Mouse (Mus musculus): ENCODE results near the gene Polg. TPM values are rescaled to one million over a fixed set of nuclear protein-coding genes. Genes with fewer than 3 reads are reported as not detected.

Polg gene
- 10 to 100 TPM; 78.9 to 83.1 TPM for total RNA-seq (2021)
- long read RNA-seq, experiment 1, full-length matches to known transcripts: 28 of 63 reads
- long read RNA-seq, experiment 1, partial matches to known transcripts: 23 of 63 reads
- long read RNA-seq, experiment 1, other reads (novel, unspliced or antisense): 12 of 63 reads
- long read RNA-seq, experiment 2, full-length matches to known transcripts: 43 of 72 reads
- long read RNA-seq, experiment 2, partial matches to known transcripts: 17 of 72 reads
- long read RNA-seq, experiment 2, other reads (novel, unspliced or antisense): 12 of 72 reads

DNA sequence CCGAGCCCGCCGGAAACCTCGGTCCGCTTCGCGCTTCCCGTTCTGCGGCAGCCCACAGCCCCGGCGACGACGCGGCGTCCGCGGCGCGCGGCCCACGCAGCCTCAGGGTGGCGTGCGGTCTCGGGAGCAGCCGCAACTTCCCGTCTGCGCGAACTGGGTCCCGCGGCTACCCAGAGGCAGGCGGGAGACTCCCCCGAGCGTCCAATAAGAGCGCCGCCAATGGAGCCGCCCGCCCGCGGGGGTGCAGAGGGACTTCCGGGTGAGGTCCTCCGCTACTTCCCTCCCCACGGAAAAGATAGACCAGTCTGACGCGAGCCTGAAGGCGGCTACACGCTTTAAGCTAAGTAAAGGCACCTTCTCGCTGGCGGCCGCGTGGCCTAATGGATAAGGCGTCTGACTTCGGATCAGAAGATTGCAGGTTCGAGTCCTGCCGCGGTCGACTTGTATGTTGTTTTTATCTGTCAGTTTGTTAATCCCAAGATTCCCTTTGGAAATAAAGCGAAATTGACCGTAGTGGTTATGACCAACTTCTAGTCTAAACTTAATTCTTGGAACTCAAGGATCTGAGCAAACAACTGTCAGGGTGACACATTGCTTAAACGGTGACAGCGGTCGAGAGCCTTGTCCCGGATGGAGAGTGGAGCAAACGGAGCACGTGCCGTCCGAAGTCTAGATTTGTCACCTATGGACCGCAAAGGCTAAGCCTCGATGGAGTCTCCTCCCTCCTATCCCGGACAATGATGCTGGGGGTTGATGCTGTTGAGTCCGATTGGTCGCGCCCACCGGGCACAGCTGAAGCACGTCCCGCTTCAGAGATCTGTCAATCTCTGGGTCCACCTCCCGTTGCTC lies at the start of gene Polg:
TSS of gene Polg (minus strand) at position 310 of the 849 bp plus-strand sequence.
- peak; percentile 100 for DNase-seq

DNA sequence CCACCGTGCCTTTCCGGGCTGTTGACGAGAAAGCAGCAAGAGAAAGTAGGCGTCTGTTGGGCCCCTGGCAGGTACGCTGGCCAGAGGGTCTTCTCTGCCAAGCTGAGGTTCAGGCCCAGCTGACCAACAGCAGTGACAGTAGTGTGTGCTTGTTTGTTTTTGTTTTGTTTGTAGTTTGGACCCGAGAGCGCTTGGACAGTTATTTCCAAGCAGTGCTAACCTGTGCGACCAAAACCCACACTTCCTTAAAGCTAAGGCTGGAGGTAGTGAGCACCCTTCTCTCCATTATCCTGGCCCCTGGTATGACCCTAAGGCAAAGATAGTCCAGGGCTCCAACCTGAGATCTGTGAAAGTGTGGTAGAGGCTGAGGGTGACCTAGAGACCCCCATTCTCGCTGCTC lies 49.7 kb upstream of the Polg start:
- no peak for DNase-seq

DNA sequence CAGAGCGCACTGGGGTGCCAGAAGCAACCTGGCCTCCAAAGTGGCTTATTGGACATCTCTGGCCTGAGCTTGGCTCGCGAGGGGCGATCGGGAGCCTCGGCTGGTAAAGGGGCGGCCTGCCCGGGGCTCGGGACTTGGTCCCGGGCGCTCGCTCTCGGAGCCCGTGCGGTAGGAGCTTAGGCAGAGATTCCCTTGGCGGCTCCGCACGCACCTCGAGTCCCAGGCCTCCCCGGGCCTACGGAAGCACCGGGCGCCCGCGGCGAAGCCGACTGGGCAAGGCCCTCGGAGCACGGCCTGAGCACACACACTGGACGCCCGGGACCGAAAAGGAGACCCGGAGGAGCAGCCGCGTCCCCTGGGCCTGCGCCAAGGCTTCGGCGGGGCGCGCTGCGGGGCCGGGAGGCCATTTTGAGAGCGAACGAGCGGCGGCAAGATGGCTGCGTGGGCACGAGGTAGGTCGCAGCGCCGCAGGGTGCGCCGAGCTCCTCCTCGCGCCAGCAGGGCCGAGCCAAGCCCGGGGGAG lies 49.1 kb upstream of the Polg start:
- peak; percentile 10 for DNase-seq

DNA sequence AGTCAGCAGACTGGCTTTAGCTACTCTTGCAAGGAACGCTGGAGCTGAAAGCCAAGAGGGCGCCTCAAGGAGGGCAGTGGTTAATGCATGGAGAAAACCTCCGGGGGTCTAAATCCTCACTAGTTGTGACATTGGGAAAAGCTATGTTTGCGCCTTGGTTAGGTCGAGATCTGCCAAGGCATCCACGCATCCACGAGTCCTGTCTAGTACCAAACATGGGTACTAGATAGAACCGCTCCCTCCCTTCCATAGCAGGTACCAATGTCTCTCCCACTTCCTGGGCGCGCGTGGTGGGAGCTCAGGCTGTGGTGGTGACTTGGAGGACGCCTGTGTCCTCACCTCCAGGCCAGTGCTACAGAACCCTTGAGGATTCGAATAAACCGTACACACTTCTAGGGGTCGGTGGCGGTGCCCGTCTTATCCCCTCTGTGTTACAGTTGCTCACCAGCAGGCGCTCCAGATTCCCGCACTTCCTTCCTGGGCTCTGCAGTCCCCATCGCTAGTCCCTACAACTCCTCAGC lies 48.3 kb upstream of the Polg start:
- DNase-seq: no peak

DNA sequence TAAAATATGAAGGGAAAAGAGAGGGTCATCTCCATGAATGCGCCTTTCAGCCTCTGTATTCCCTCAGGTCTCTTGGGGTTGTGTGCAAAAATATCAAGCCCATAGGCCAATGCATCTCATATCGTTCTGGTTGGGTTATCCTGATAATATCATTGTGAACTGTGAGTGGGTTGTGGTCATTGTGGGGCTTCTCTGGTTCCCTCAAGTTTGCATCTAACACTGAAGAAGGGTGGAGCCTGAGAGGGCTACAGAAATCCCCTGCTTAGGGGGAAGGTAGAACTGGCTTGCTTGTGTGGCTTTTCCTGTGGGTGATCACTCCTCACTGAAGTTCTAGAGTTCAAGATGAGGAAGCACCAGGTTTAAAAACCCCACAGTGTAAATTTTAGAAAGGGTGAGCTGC lies 47.3 kb upstream of the Polg start:
- no peak for DNase-seq

DNA sequence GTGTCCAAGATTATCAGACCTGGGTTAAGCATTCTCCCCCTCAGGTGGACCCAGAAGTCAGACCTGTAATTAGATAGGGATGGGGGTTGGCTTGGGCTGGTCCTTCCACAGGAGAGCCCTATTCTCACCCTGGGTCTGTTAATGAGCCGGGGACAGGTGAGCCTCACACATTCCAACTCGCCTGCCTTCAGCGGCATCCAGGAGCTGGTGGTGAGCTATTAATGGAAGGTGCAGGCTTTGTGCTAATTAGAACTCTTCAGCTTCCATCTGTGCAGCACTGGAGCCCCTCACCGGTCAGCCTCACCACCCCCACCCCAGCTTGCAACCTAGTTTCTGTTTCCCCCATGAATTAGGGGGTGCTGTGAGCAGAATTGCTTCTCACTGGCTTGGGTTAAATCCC lies 46.3 kb upstream of the Polg start:
- no peak for DNase-seq

DNA sequence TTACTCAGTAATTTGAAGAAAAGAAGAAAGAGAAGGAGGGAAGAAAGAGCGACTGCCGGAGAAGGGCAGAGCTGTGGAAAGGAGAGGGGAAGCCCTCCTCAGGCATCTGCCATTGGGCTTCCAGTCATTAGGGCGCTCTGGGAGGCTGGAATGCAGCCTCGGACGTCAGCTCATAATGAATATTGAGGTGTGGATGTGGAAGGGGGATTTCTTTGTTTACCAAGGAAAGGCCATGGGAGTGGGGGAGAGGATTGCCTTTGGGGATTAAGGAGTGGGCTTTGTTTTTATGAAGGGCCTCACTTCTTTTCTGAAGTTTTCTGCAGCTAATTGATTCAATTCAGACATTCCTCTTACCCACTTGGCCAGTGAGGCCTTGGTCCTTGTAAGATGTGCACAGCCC lies 45.5 kb upstream of the Polg start:
- no peak for DNase-seq

DNA sequence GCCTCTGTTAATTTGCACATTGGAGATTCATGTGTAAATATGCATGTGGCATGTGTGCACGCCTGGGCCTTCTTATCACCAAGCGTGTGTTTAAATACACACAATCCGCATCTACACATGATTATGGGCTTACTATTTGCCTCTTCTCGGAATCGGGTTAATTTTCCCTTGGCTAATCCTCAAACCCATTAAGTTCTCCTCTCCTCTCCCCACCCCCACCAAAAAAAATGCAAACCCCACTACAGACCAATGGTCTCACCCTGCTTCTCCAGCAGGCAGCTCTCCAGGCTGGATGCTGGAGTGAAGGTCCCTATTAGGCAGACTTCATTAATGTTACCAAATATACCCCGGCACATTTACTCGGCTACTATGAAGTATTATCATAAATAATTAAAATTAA lies 45.0 kb upstream of the Polg start:
- DNase-seq: no peak

DNA sequence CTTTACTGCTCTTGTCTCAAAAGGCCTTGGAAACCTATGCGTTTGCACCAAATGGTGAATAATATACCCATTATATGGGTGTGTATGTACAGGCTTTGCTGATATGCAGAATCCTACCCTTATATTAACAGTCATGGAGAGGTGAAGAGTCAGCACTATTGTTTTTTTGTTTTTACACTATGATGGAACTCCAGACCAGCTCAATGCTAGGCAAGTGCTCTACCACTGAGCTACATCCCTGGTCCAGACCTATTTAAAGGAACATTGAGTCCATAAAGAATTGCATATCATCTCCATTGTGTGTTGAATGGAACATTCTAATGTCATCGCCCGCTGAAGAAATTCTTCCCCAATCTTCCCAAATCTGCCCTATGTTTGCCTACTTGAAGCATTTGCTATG lies 44.5 kb upstream of the Polg start:
- DNase-seq: no peak

DNA sequence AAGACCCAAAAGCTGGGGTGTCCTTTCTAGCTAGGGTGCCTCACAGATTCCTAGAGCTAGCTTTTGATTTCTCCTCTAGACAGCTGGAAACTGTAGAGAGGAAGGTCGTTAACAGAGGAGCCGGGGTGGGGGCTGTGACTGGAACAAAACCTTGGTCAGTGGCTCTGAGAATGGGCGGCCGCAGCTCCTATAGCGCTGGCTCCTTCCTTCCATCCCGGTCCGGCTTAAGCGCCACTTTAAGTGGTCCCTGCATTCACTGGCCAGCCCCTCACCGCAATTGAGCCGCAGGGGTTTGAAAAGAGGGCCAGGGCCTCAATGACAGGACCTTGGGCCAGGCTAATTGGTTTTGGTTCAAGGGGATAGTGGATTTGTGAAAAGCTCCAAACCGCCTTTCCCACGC lies 43.5 kb upstream of the Polg start:
- DNase-seq: no peak

DNA sequence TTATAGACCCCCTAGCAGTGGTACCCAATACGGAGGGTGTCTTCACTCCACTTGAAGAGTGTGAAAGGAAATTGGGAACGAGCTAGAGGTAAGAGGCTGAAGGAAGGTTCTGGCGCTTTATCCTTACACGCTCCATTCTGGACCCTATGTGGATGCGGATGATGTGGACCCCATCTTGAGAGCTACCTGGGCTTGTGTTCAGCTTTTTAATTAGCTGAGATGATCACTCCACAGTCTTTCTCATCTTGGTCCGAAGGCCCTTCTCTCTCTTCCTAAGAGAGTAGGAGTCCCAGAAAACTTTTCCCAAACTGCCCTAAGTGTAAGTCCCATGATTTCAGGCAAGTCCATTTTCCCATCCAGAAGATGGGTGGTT lies 43.1 kb upstream of the Polg start:
- DNase-seq: no peak

DNA sequence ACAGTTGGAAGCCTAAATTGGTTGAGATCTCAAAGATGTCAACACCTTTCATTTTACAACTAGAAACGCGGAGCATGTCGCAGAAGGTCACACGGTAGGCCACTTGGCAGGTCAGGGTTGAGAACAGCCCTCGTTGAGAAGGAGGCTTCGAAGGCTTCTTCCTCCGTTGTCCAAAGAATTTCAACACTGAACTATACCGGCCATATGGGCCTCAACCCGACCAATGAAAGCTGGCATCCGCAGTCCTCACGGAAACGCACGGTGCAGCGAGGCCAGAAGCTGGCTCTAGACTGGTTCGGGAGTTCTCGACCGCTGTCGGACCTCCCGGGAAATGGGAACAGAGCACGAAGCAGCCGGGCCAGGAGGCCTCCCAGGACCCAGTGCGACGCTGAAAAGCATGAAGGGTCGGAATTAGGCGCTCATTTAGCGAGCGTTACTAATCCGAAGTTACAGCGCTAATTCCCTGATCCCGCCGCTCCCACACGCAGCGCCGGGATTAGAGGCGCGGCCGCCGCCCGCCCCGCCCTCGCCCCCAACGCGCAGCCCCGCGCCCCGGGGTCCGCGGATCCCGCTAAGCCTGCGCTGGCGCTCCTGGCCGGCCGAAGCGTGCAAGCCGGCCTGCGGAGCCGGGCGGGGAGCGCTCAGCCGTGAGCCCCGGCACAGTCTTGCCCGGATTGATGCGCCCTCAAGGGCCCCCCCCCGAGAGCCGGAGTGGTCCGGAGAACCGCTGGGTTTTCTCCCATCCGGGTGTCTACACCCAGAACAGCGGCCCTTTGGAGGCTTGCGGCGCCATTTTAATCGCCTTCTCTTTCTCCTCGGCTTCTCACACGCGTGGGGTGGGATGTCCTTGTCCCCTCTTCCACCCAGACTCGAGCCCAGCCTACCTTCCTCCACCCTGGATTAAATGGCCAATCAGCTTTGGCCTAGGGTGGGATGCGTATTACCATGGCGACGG lies 42.4 kb upstream of the Polg start:
- DNase-seq: no peak

DNA sequence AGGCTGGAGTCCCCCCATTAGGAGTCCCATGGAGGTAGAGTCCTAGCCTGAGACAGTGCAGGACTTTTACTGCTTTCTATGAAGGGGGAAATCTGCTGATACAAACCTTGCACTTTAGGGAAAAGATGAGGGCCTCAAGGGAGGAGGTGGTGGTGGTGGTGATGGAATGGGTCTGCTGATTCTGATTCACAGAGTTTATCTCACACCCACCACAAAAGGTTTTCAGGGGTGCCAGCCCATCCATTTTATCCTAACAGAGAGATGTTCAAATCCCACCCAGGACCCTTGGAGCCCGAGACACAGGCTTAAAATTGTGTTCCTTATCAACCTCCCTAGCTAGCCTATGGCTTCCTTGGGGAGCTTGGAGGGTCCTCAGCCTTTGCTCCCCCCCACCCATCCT lies 41.6 kb upstream of the Polg start:
- DNase-seq: no peak

DNA sequence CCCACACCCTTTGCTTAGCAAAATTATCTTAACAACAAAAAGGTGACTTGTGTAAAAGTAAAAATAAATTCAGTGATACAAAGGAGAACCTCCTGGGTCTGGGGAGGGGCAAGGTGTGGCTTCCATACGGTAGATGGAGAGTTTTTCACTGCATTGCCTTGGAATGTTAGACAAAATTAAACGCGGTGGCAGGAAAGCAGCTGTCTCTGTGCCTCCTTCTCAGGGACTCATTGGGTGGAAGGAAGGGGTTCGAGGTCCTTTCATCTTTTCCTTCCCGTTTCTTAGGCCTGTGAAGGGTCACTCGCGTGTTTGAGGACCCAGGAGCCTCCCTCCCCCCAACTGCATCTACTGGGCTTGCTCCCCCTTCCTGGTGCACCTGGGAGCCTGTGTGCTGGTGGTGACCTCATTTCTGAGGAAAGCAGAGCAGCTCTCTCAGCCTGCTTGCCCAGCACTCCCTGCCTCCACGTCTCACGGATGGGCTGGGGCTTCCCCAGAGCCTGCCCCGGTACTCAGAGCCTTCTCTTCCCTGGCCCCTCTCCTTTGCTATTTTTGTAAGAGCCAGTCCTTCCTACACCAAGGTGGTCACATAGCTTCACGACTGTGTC lies 41.0 kb upstream of the Polg start:
- DNase-seq: no peak

DNA sequence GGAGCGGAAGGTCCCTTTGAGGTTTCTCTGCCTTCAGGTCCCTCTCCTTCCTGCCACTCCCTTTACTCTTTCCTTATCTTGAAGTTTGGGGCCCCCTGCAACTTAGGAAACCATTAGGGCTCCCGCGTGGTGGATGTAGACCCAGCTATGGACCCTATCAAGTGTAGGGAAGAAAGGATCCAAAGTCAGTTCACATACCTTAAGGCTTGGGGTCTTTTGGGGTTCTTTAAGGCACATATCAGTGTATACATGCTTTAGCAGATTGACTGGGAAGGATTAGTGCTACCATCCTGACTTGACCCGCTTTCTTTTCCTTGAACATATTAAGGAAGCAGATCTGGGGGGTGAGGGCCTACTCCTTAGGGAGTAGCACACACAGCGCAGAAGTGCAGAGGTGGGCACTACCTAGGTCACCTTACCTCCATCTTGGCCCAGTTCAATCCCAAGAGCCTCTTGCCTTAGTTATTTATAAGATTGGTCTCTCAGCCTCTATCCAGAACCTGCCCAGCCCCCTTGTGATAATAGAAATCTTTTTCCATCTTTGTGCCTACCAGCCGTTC lies 40.4 kb upstream of the Polg start:
- no peak for DNase-seq

DNA sequence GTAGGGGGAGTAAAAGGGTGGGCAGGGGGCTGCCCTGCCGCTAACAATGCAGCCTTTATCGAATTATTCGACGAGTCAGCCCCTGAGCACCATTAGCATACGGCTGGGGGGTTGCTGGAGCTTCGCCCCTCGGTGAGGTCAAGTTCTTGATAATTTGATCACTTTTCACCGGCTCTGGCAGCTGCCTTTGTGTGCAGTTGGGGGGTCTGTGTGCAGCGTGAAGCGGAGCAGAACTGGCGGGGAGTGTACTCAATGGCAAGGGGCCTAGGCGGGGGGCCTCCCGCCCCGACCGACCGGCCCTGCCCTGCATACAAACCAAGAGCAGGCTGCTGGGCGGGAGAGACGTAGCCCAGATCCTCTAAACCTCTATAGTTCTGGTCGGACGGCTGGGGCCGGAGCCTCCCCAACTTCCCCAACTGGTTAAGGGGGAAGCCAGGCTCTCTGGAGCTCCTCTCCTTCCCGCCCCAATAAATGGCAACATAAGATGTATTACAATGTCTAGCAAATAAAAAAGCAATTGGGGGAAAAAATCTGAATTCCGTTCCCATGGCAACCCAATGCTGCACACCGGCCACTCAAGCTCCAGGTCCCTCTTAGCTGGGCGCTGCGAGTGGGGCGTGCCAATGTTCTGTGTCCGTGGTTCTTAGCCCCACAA lies 39.8 kb upstream of the Polg start:
- no peak for DNase-seq

DNA sequence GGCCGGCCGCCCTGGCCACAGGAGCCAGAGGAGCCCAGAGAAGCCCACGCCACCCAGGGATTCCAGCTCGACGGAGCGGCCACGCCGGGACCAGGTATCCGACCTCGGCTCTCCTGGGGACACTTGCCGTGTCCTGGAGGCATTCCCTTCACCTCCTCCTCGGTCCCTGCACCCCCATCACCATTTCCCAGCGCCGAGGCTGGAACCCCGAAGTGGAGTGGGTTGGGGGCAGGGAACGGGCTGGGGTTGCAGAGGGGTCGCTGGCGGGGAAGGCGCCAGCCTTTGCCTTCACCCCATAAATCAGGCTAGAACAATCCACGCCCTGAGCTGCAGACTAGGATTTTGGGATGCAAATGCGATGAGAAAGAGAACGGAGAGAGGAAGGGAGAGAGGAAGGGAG lies 39.2 kb upstream of the Polg start:
- DNase-seq: no peak

DNA sequence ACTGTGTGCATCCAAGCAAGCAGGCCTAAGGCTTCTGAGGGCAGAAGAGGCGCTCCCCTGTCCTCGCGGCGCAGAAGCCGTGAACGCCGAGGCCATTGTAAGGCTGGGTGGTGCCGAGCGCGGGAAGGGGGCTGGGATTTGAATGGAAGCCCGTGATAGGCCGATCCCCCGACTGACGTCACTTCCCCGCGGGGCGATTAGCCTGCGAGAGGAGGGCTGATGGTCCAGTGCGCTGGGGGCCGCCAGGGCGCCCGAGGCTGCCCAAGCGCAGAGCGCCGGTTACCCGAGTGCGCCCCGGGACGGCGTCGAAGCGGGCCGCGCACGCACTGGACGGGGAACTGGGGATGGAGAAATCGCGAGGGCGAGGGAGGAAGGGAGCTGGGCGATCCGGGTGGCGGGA lies 38.6 kb upstream of the Polg start:
- peak; percentile 54 for DNase-seq

DNA sequence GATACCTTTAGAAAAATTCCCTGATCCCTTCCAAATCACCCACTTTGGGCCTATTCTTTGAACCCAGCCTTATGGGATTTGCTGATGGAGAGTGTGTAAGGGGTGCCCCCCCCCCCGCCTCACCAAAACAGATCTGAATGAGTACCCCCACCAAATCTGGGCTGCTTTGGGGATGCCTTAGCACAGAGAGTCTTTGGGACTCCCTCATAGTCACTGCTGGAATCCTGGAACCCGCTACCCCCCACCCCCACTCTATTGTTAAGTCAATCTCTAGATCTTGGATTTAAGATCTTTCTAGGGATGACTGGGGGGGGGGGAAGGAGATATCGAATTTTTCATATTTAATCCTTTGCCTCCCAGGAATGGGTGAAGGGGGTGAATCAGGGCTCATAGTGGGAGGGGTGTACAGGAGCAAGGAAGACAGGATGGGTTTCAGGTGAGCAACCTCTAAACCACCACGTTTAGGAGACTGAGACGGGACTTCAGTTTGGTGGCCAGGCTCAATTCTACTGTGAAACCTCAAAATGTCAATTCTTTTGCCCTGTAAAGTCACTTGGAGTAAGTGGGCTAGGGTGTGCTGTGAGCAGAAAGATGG lies 37.6 kb upstream of the Polg start:
- DNase-seq: no peak

DNA sequence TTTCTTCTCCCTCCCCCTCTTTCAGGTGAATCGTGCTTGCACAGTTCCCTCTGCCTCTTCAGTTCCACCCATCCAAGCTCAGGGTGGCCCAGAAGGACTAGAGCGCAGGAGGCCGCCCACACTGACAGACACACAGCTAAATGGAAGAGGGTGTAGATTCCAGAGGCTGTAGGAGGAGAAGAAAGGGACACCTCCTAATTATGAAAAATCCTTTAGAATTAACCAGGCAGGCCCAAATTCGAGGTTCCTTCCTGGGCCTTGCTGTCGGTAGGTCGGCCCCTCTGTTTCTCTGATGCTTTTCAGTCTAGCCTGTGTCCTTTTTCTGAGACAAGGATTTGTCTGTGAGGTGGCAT lies 36.9 kb upstream of the Polg start:
- DNase-seq: no peak

All from adrenal gland, postnatal 10 days (tissue).